Mouse (Mus musculus): ENCODE results near the gene Gm973. TPM values are rescaled to one million over a fixed set of nuclear protein-coding genes. Genes with fewer than 3 reads are reported as not detected.

The Gm973 gene
- polyA plus RNA-seq, 1 experiment: 72.5 TPM

- Histone ChIP-seq H3K4me3 (ENCODE audit: control insufficient read depth, low read depth, low read length) (no peak overlapping the region), H3K4me1 (ENCODE audit: control insufficient read depth, insufficient read depth, low read length) (no peaks in the 10 kb centered on the region), H3K27ac (ENCODE audit: control insufficient read depth, insufficient read depth, low read depth, low read length) (no peak overlapping the region), H3K27me3 (ENCODE audit: control insufficient read depth, insufficient read depth, low read length) (no peaks in the 10 kb centered on the region), H3K36me3 (ENCODE audit: control insufficient read depth, insufficient read depth, low read length) (no peaks in the 10 kb centered on the region)
- TF ChIP-seq CTCF (IDR thresholded peaks at IDR 0.05; ENCODE audit: control insufficient read depth, insufficient read depth, insufficient replicate concordance, low read depth, low read length) (no peak), POLR2A (IDR thresholded peaks at IDR 0.05; ENCODE audit: control insufficient read depth, low read depth, low read length) (no peak)
Measured at GRCm38 (mm10) chr1:59495970-59496369, 20.1 kb upstream of the Gm973 start.

GRCm38 (mm10) chr1:59497741-59498613 is 18.1 kb upstream of the Gm973 start:
- no peaks in the 10 kb centered on the region for H3K4me1 ChIP-seq (ENCODE audit: control insufficient read depth, insufficient read depth, low read length)
- TF ChIP-seq CTCF (IDR thresholded peaks at IDR 0.05; ENCODE audit: control insufficient read depth, insufficient read depth, insufficient replicate concordance, low read depth, low read length): no peak
- no peak for TF ChIP-seq POLR2A (IDR thresholded peaks at IDR 0.05; ENCODE audit: control insufficient read depth, low read depth, low read length)
- no peaks in the 10 kb centered on the region for H3K36me3 ChIP-seq (ENCODE audit: control insufficient read depth, insufficient read depth, low read length)
- no peak overlapping the region for H3K27ac ChIP-seq (ENCODE audit: control insufficient read depth, insufficient read depth, low read depth, low read length)
- H3K4me3 ChIP-seq (ENCODE audit: control insufficient read depth, low read depth, low read length): no peak overlapping the region
- H3K27me3 ChIP-seq (ENCODE audit: control insufficient read depth, insufficient read depth, low read length): no peaks in the 10 kb centered on the region

- Histone ChIP-seq H3K4me3 (ENCODE audit: control insufficient read depth, low read depth, low read length) (no peak overlapping the region), H3K27me3 (ENCODE audit: control insufficient read depth, insufficient read depth, low read length) (no peaks in the 10 kb centered on the region), H3K36me3 (ENCODE audit: control insufficient read depth, insufficient read depth, low read length) (no peaks in the 10 kb centered on the region), H3K27ac (ENCODE audit: control insufficient read depth, insufficient read depth, low read depth, low read length) (no peak overlapping the region), H3K4me1 (ENCODE audit: control insufficient read depth, insufficient read depth, low read length) (no peaks in the 10 kb centered on the region)
- TF ChIP-seq CTCF (IDR thresholded peaks at IDR 0.05; ENCODE audit: control insufficient read depth, insufficient read depth, insufficient replicate concordance, low read depth, low read length) (no peak), POLR2A (IDR thresholded peaks at IDR 0.05; ENCODE audit: control insufficient read depth, low read depth, low read length) (no peak)
Measured at GRCm38 (mm10) chr1:59499327-59499726, 16.7 kb upstream of the Gm973 start.

- Histone ChIP-seq H3K4me1 (ENCODE audit: control insufficient read depth, insufficient read depth, low read length) (no peaks in the 10 kb centered on the region), H3K27ac (ENCODE audit: control insufficient read depth, insufficient read depth, low read depth, low read length) (no peak overlapping the region), H3K36me3 (ENCODE audit: control insufficient read depth, insufficient read depth, low read length) (no peaks in the 10 kb centered on the region), H3K4me3 (ENCODE audit: control insufficient read depth, low read depth, low read length) (no peak overlapping the region), H3K27me3 (ENCODE audit: control insufficient read depth, insufficient read depth, low read length) (no peaks in the 10 kb centered on the region)
- no peak for TF ChIP-seq CTCF (IDR thresholded peaks at IDR 0.05; ENCODE audit: control insufficient read depth, insufficient read depth, insufficient replicate concordance, low read depth, low read length)
- TF ChIP-seq POLR2A (IDR thresholded peaks at IDR 0.05; ENCODE audit: control insufficient read depth, low read depth, low read length): no peak
Measured at GRCm38 (mm10) chr1:59502355-59502754, 13.7 kb upstream of the Gm973 start.

- H3K36me3 ChIP-seq (ENCODE audit: control insufficient read depth, insufficient read depth, low read length): no peaks in the 10 kb centered on the region
- TF ChIP-seq POLR2A (IDR thresholded peaks at IDR 0.05; ENCODE audit: control insufficient read depth, low read depth, low read length) (no peak), CTCF (IDR thresholded peaks at IDR 0.05; ENCODE audit: control insufficient read depth, insufficient read depth, insufficient replicate concordance, low read depth, low read length) (no peak)
- no peak overlapping the region for H3K27ac ChIP-seq (ENCODE audit: control insufficient read depth, insufficient read depth, low read depth, low read length)
- H3K4me3 ChIP-seq (ENCODE audit: control insufficient read depth, low read depth, low read length): no peak overlapping the region
- no peaks in the 10 kb centered on the region for H3K27me3 ChIP-seq (ENCODE audit: control insufficient read depth, insufficient read depth, low read length)
- peaks cover 4% of the 10 kb centered on the region for H3K4me1 ChIP-seq (ENCODE audit: control insufficient read depth, insufficient read depth, low read length)
Measured at GRCm38 (mm10) chr1:59503659-59504301, 12.3 kb upstream of the Gm973 start.

- H3K36me3 ChIP-seq (ENCODE audit: control insufficient read depth, insufficient read depth, low read length): no peaks in the 10 kb centered on the region
- TF ChIP-seq POLR2A (IDR thresholded peaks at IDR 0.05; ENCODE audit: control insufficient read depth, low read depth, low read length) (no peak), CTCF (IDR thresholded peaks at IDR 0.05; ENCODE audit: control insufficient read depth, insufficient read depth, insufficient replicate concordance, low read depth, low read length) (no peak)
- no peak overlapping the region for H3K27ac ChIP-seq (ENCODE audit: control insufficient read depth, insufficient read depth, low read depth, low read length)
- H3K27me3 ChIP-seq (ENCODE audit: control insufficient read depth, insufficient read depth, low read length): no peaks in the 10 kb centered on the region
- H3K4me1 ChIP-seq (ENCODE audit: control insufficient read depth, insufficient read depth, low read length): peaks cover 6% of the 10 kb centered on the region
- H3K4me3 ChIP-seq (ENCODE audit: control insufficient read depth, low read depth, low read length): no peak overlapping the region
Measured at GRCm38 (mm10) chr1:59504302-59504700, 11.8 kb upstream of the Gm973 start.

- Histone ChIP-seq H3K36me3 (ENCODE audit: control insufficient read depth, insufficient read depth, low read length) (no peaks in the 10 kb centered on the region), H3K4me3 (ENCODE audit: control insufficient read depth, low read depth, low read length) (no peak overlapping the region; the same call in 1 of the 2 replicates), H3K27me3 (ENCODE audit: control insufficient read depth, insufficient read depth, low read length) (no peaks in the 10 kb centered on the region), H3K27ac (ENCODE audit: control insufficient read depth, insufficient read depth, low read depth, low read length) (no peak overlapping the region), H3K4me1 (ENCODE audit: control insufficient read depth, insufficient read depth, low read length) (peaks cover 6% of the 10 kb centered on the region)
- TF ChIP-seq CTCF (IDR thresholded peaks at IDR 0.05; ENCODE audit: control insufficient read depth, insufficient read depth, insufficient replicate concordance, low read depth, low read length) (no peak), POLR2A (IDR thresholded peaks at IDR 0.05; ENCODE audit: control insufficient read depth, low read depth, low read length) (no peak)
Measured at GRCm38 (mm10) chr1:59508463-59509139, 7.5 kb upstream of the Gm973 start.
